Mouse (Mus musculus): ENCODE measurements at regions not wholly inside any gene's neighbourhood (a gene's known extent, or its start where the extent isn't known, plus 50 kb on each side); places are given as distances from the start of the nearest gene placed in this dataset.

DNA sequence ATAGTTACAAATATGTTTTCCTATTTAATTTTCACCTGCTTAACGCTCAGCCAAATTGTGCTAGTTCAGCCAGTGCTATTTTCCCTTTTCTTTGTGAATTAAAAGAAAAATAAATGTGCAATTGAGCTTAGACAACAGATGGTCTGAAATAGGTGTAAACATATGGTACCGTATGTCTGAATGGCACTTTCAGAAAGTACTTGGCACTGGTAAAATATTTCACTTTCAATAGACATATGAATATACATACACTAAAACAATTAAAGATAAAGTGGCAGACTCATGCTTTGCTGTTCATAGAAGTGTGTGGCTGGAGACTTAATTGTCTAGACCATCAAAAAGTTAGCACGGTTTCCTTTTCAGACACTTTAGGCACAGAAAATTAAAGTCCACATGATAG lies 794.8 kb upstream of the Slitrk1 start:
- Histone ChIP-seq H3K9ac (replicated peaks; ENCODE audit: low read length) (no peak overlapping the region), H3K27ac (replicated peaks; ENCODE audit: low read depth, low read length) (no peak overlapping the region), H3K27me3 (ENCODE audit: control insufficient read depth, insufficient read depth, low read length) (no peaks in the 10 kb centered on the region), H3K4me2 (ENCODE audit: low read length) (no peak overlapping the region), H3K36me3 (ENCODE audit: control insufficient read depth, insufficient read depth, low read length) (no peaks in the 10 kb centered on the region), H3K4me3 (replicated peaks; ENCODE audit: low read depth, low read length) (no peak overlapping the region), H3K4me1 (ENCODE audit: control insufficient read depth, insufficient read depth, low read length) (no peaks in the 10 kb centered on the region), H3K9me3 (ENCODE audit: control insufficient read depth, low read length) (no peaks in the 10 kb centered on the region)
- no peak for DNase-seq
- 85% methylated on average over 3 of the region's 3 CpGs for WGBS
- ATAC-seq (ENCODE audit: low FRiP score, low TSS enrichment), result no peak

DNA sequence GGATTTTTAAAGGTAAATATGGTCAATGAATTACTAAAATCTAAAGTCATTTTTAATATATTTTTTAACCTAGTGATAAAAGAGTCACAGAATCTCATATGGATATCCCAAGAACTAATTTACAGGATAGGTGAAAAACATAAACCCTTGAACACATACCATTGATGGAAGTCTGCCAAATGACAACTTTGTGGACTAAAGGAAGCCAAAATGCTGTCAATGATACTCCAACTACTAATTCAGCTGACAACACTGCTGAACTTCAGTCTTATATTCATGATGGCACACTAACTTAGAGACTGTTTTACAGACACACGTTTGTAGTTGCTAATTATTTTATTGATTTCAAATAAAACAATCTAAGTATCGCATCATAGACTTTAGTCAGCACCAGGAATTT lies 786.3 kb upstream of the Slitrk1 start:
- DNase-seq (no peak), ATAC-seq (ENCODE audit: low FRiP score, low TSS enrichment) (no peak)
- WGBS, result 73% methylated on average over 2 of the region's 2 CpGs

DNA sequence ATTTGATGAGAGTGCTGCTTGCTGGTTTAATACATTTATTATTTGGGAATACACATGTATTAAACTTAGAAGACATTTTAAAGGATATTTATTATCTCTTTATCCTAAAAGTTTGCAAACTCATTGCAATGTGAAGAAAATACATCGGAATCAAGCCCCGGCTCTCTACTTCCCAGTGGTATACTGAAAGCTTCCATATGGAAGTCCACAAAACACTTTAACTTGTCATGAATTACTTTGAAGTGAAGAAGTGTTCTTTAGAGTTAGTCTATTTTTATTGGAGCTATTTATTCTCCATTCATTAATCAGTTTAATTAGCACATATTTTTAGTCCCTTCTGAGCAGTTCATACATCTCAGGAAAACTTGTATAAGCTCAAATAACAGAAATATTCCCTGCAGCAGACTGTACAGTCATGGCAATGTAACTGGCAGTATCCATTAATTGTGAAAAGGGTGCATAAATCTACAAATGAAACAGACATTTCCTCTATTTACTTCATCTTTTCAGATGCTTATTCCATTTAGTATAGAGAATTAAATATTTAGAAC lies 754.7 kb upstream of the Slitrk1 start:
- Histone ChIP-seq H3K27ac (replicated peaks; ENCODE audit: low read depth, low read length) (no peak overlapping the region), H3K9me3 (ENCODE audit: control insufficient read depth, low read length) (no peaks in the 10 kb centered on the region), H3K4me3 (replicated peaks; ENCODE audit: low read depth, low read length) (no peak overlapping the region), H3K9ac (replicated peaks; ENCODE audit: low read length) (no peak overlapping the region), H3K4me2 (ENCODE audit: low read length) (no peak overlapping the region), H3K4me1 (ENCODE audit: control insufficient read depth, insufficient read depth, low read length) (no peaks in the 10 kb centered on the region), H3K27me3 (ENCODE audit: control insufficient read depth, insufficient read depth, low read length) (no peaks in the 10 kb centered on the region), H3K36me3 (ENCODE audit: control insufficient read depth, insufficient read depth, low read length) (no peaks in the 10 kb centered on the region)
- WGBS, result 90% methylated on average over 2 of the region's 2 CpGs
- DNase-seq (no peak), ATAC-seq (ENCODE audit: low FRiP score, low TSS enrichment) (no peak)

More for the DNA sequence above, 786.3 kb upstream of the Slitrk1 start:
- H3K4me1 ChIP-seq (ENCODE audit: control insufficient read depth, insufficient read depth, low read length), result no peaks in the 10 kb centered on the region
- H3K4me3 ChIP-seq (replicated peaks; ENCODE audit: low read depth, low read length), result no peak overlapping the region
- no peak overlapping the region for H3K4me2 ChIP-seq (ENCODE audit: low read length)
- no peak overlapping the region for H3K27ac ChIP-seq (replicated peaks; ENCODE audit: low read depth, low read length)
- H3K36me3 ChIP-seq (ENCODE audit: control insufficient read depth, insufficient read depth, low read length), result no peaks in the 10 kb centered on the region
- no peaks in the 10 kb centered on the region for H3K9me3 ChIP-seq (ENCODE audit: control insufficient read depth, low read length)
- H3K27me3 ChIP-seq (ENCODE audit: control insufficient read depth, insufficient read depth, low read length), result no peaks in the 10 kb centered on the region
- H3K9ac ChIP-seq (replicated peaks; ENCODE audit: low read length), result no peak overlapping the region

DNA sequence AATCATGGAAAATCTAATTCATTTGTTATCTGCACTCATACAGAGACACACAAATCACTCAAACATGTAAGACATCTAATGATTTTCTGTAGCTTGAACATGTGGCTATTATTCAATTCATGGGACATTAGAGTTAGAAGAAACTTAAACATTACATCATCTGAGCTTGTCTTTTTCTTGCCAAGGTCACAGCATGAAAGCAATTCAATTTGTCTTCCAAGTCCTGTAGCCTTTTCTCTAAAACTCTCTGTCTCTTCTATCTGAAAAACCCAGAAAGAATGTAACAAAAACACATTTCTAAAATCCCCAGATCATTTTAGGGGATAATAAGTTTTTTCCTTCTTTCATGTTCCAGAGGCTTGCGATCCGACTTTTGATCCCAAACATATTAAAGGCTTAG lies 754.1 kb upstream of the Slitrk1 start:
- 77% methylated on average over 2 of the region's 2 CpGs for WGBS
- Histone ChIP-seq H3K36me3 (ENCODE audit: control insufficient read depth, insufficient read depth, low read length) (no peaks in the 10 kb centered on the region), H3K9me3 (ENCODE audit: control insufficient read depth, low read length) (no peaks in the 10 kb centered on the region), H3K4me2 (ENCODE audit: low read length) (no peak overlapping the region), H3K4me1 (ENCODE audit: control insufficient read depth, insufficient read depth, low read length) (no peaks in the 10 kb centered on the region), H3K9ac (replicated peaks; ENCODE audit: low read length) (no peak overlapping the region), H3K27me3 (ENCODE audit: control insufficient read depth, insufficient read depth, low read length) (no peaks in the 10 kb centered on the region), H3K27ac (replicated peaks; ENCODE audit: low read depth, low read length) (no peak overlapping the region), H3K4me3 (replicated peaks; ENCODE audit: low read depth, low read length) (no peak overlapping the region)
- DNase-seq, result peak; percentile 22
- ATAC-seq (ENCODE audit: low FRiP score, low TSS enrichment), result no peak

DNA sequence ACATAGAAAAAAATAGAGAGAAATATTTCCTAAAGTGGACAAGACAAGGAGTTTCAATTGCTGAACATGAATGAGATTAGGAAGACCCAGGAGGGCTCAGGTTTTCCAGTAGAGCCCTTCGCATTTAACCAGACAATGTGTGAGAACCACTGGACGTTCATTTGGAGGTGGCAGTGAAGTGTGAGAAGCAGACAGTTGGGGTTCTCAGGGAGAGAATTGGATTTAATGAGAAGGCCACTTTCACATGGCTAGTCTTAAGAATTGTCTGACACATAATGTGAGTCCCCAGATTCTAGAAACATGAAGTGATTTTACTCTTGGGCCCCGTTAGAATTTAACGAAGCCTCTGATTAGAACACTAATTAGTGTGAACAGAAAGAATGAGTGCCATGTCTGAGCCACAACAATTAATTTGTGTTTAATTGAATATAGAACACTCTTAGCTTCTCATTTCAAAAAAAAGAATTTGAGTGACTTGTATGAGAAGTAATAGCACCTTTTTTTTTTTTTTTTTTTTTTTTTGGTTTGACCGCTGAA lies 749.6 kb upstream of the Slitrk1 start:
- 76% methylated on average over 5 of the region's 5 CpGs for WGBS
- H3K27me3 ChIP-seq (ENCODE audit: control insufficient read depth, insufficient read depth, low read length), result no peaks in the 10 kb centered on the region
- no peak overlapping the region for H3K4me2 ChIP-seq (ENCODE audit: low read length)
- no peak for DNase-seq
- H3K9me3 ChIP-seq (ENCODE audit: control insufficient read depth, low read length), result no peaks in the 10 kb centered on the region
- H3K36me3 ChIP-seq (ENCODE audit: control insufficient read depth, insufficient read depth, low read length), result no peaks in the 10 kb centered on the region
- no peak overlapping the region for H3K9ac ChIP-seq (replicated peaks; ENCODE audit: low read length)
- ATAC-seq (ENCODE audit: low FRiP score, low TSS enrichment), result no peak
- no peak overlapping the region for H3K27ac ChIP-seq (replicated peaks; ENCODE audit: low read depth, low read length)
- H3K4me1 ChIP-seq (ENCODE audit: control insufficient read depth, insufficient read depth, low read length), result no peaks in the 10 kb centered on the region
- no peak overlapping the region for H3K4me3 ChIP-seq (replicated peaks; ENCODE audit: low read depth, low read length)

DNA sequence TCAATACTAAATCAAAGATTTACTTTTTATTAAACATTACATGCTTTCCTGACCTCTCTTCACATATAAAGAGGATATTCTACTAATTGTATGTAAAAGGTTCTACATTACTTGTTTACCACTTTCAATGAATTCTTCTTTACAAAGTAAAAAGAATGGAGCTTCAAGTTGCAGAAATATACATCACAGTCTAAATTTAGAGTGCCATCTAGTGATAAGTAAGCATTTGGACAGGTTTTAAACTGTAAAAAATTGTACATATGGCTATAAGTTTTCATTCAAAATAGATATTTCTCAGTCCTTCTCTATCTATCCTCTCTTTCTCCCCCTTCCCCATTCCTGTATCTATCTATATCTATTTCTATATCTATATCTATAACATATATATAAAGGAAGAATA lies 746.4 kb upstream of the Slitrk1 start:
- peak; percentile 38 for DNase-seq

DNA sequence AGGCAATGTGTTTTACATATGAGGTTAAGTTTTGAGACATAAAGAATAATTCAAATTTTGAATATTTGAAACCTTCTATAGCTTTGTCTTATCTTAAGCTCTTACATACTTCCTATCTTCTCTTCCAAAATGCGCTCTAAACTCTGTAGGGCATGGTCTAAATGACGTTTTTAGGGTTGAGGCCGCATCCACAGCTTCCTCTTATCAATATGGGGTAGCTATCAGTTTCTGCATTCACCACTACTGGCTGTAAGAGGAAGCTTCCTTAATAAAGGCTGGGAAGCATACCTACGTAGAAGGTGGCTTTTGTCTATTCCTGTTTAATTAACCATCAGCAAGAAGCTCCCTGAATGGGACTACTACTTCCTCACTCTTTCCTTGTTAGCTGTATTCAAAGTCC lies 734.6 kb upstream of the Slitrk1 start:
- WGBS, result 90% methylated on average over 4 of the region's 4 CpGs
- Histone ChIP-seq H3K4me1 (ENCODE audit: control insufficient read depth, insufficient read depth, low read length) (no peaks in the 10 kb centered on the region), H3K9me3 (ENCODE audit: control insufficient read depth, low read length) (no peaks in the 10 kb centered on the region), H3K27me3 (ENCODE audit: control insufficient read depth, insufficient read depth, low read length) (no peaks in the 10 kb centered on the region), H3K36me3 (ENCODE audit: control insufficient read depth, insufficient read depth, low read length) (no peaks in the 10 kb centered on the region), H3K9ac (replicated peaks; ENCODE audit: low read length) (no peak overlapping the region), H3K27ac (replicated peaks; ENCODE audit: low read depth, low read length) (no peak overlapping the region), H3K4me2 (ENCODE audit: low read length) (no peak overlapping the region), H3K4me3 (replicated peaks; ENCODE audit: low read depth, low read length) (no peak overlapping the region)
- no peak for ATAC-seq (ENCODE audit: low FRiP score, low TSS enrichment)
- DNase-seq, result no peak

More for the DNA sequence above, 746.4 kb upstream of the Slitrk1 start:
- no peak for ATAC-seq (ENCODE audit: low FRiP score, low TSS enrichment)
- Histone ChIP-seq H3K9ac (replicated peaks; ENCODE audit: low read length) (no peak overlapping the region), H3K27me3 (ENCODE audit: control insufficient read depth, insufficient read depth, low read length) (no peaks in the 10 kb centered on the region), H3K27ac (replicated peaks; ENCODE audit: low read depth, low read length) (no peak overlapping the region), H3K4me2 (ENCODE audit: low read length) (no peak overlapping the region), H3K4me1 (ENCODE audit: control insufficient read depth, insufficient read depth, low read length) (no peaks in the 10 kb centered on the region), H3K36me3 (ENCODE audit: control insufficient read depth, insufficient read depth, low read length) (no peaks in the 10 kb centered on the region), H3K9me3 (ENCODE audit: control insufficient read depth, low read length) (no peaks in the 10 kb centered on the region), H3K4me3 (replicated peaks; ENCODE audit: low read depth, low read length) (no peak overlapping the region)

Data from midbrain, embryonic 14.5 days (tissue).